Mouse (Mus musculus) kidney, postnatal 36 days (tissue): ENCODE measurements around the gene Plekhm2.

Source experiments
- DNase-seq, 2 experiments: peaks; one replicate each; pipeline ENCODE4 v3.0.0; 2021 to 2022; ENCODE audit warnings: mixed read lengths in 2 of 2

Gene Plekhm2

GRCm38 (mm10) chr4:141660884-141661283 lies 3.8 kb downstream of the Plekhm2 start:
- no peak for DNase-seq

GRCm38 (mm10) chr4:141659739-141660138 lies 5.0 kb downstream of the Plekhm2 start:
- peak in 1 of 2 experiments; percentile 62 for DNase-seq

GRCm38 (mm10) chr4:141658846-141659484 lies 5.7 kb downstream of the Plekhm2 start:
- DNase-seq: no peak

GRCm38 (mm10) chr4:141656932-141657331 lies 7.8 kb downstream of the Plekhm2 start:
- DNase-seq: no peak

- DNase-seq: no peak
Measured at GRCm38 (mm10) chr4:141655908-141656608, 8.6 kb downstream of the Plekhm2 start.

GRCm38 (mm10) chr4:141654509-141654908 lies 10.2 kb downstream of the Plekhm2 start:
- DNase-seq: no peak

GRCm38 (mm10) chr4:141653813-141654212 lies 10.9 kb downstream of the Plekhm2 start:
- no peak for DNase-seq

- DNase-seq: no peak
Measured at GRCm38 (mm10) chr4:141653044-141653443, 11.7 kb downstream of the Plekhm2 start.

- peak; percentile 45 to 49 for DNase-seq
Measured at GRCm38 (mm10) chr4:141651944-141652343, 12.8 kb downstream of the Plekhm2 start.

- no peak for DNase-seq
Measured at GRCm38 (mm10) chr4:141651286-141651685, 13.4 kb downstream of the Plekhm2 start.

GRCm38 (mm10) chr4:141649244-141649643 lies 15.5 kb downstream of the Plekhm2 start:
- DNase-seq: no peak

- DNase-seq: no peak
Measured at GRCm38 (mm10) chr4:141648262-141648661, 16.4 kb downstream of the Plekhm2 start.

- DNase-seq: no peak
Measured at GRCm38 (mm10) chr4:141647187-141647586, 17.5 kb downstream of the Plekhm2 start.

- DNase-seq: no peak
Measured at GRCm38 (mm10) chr4:141645988-141646387, 18.7 kb downstream of the Plekhm2 start.

GRCm38 (mm10) chr4:141643118-141643855 lies 21.4 kb downstream of the Plekhm2 start:
- peak; percentile 88 to 91 for DNase-seq

GRCm38 (mm10) chr4:141641961-141642811 lies 22.5 kb downstream of the Plekhm2 start:
- DNase-seq: peak; percentile 70 to 75

- peak; percentile 83 to 91 for DNase-seq
Measured at GRCm38 (mm10) chr4:141641353-141641771, 23.3 kb downstream of the Plekhm2 start.

GRCm38 (mm10) chr4:141639474-141639873 lies 25.2 kb downstream of the Plekhm2 start:
- peak in 1 of 2 experiments; percentile 59 for DNase-seq

GRCm38 (mm10) chr4:141636693-141637092 lies 28.0 kb downstream of the Plekhm2 start:
- DNase-seq: peak; percentile 78 to 80

GRCm38 (mm10) chr4:141635991-141636390 lies 28.7 kb downstream of the Plekhm2 start:
- no peak for DNase-seq

- DNase-seq: peak in 1 of 2 experiments; percentile 49
Measured at GRCm38 (mm10) chr4:141632111-141632873, 32.4 kb downstream of the Plekhm2 start.

GRCm38 (mm10) chr4:141631250-141631649 lies 33.4 kb downstream of the Plekhm2 start:
- DNase-seq: no peak
